8 mouse cellular contexts compared by ENCODE assay signal in genomic region chr5:116485069-116485468, GRCm38 (mm10).
DNase-seq lines count a peak whose midpoint lies in the region; ATAC-seq lines count a peak whose summit lies in the region.

No protein-coding gene starts in this region.

- H3K4me1 ChIP-seq in limb, embryonic 11.5 days (ENCODE audit: control insufficient read depth, insufficient read depth, low read length): 0 out of 2 replicates have a peak, but pooled peaks cover 3% of the 10 kb centered on the region
- peaks cover 50% of the 10 kb centered on the region for H3K4me1 ChIP-seq in neural tube, embryonic 13.5 days (replicated peaks)

- no peak overlapping the region for H3K9ac ChIP-seq in limb, embryonic 11.5 days (ENCODE audit: low read length)
- no peak overlapping the region for H3K9ac ChIP-seq in neural tube, embryonic 13.5 days

- H3K4me2 ChIP-seq in limb, embryonic 11.5 days (ENCODE audit: low read depth, severe bottlenecking): no peak overlapping the region
- no peak overlapping the region for H3K4me2 ChIP-seq in neural tube, embryonic 13.5 days

- H3K36me3 ChIP-seq in limb, embryonic 11.5 days (ENCODE audit: control insufficient read depth, insufficient read depth, low read length): no peaks in the 10 kb centered on the region
- H3K36me3 ChIP-seq in neural tube, embryonic 13.5 days: no peaks in the 10 kb centered on the region

- no peak overlapping the region for H3K4me3 ChIP-seq in limb, embryonic 11.5 days (ENCODE audit: low read depth, low read length)
- no peak overlapping the region for H3K4me3 ChIP-seq in neural tube, embryonic 13.5 days

- intact Hi-C loops in heart, postnatal 25 days (cut with DNase I): no loop called here
- intact Hi-C loops in gastrocnemius, postnatal 36 days (cut with DNase I): no loop called here

- no peaks in the 10 kb centered on the region for H3K9me3 ChIP-seq in limb, embryonic 11.5 days (ENCODE audit: control insufficient read depth, low read length)
- H3K9me3 ChIP-seq in neural tube, embryonic 13.5 days: no peaks in the 10 kb centered on the region

- ATAC-seq in limb, embryonic 11.5 days (ENCODE audit: insufficient number of reproducible peaks, low FRiP score, low TSS enrichment, low read depth): no peak
- ATAC-seq in neural tube, embryonic 13.5 days (ENCODE audit: low read depth): peak; percentile 50; the same call in 1 of the 2 replicates

- DNase-seq in MN1 (ENCODE audit: low spot score): peak; percentile 55
- DNase-seq in embryo, embryonic 11 days: peak; percentile 81
- DNase-seq in heart, postnatal 25 days (ENCODE audit: low spot score): peak; percentile 13
- DNase-seq in limb, embryonic 11.5 days (ENCODE audit: low spot score): peak; percentile 53
- no peak for DNase-seq in right cerebral cortex, postnatal 4 days
- no peak for DNase-seq in right cerebral cortex, adult 18-20 months
- DNase-seq in gastrocnemius, postnatal 36 days: no peak

- H3K27me3 ChIP-seq in limb, embryonic 11.5 days (ENCODE audit: control insufficient read depth, insufficient read depth, low read length): no peaks in the 10 kb centered on the region
- no peaks in the 10 kb centered on the region for H3K27me3 ChIP-seq in neural tube, embryonic 13.5 days

- H3K27ac ChIP-seq in limb, embryonic 11.5 days (replicated peaks; ENCODE audit: low read depth, low read length): no peak overlapping the region
- peak overlapping the region; percentile 35; the same call in 1 of the 2 replicates for H3K27ac ChIP-seq in neural tube, embryonic 13.5 days (replicated peaks)

- WGBS in limb, embryonic 11.5 days: 30% methylated on average over 5 of the region's 5 CpGs
- WGBS in neural tube, embryonic 13.5 days: 18% methylated on average over 5 of the region's 5 CpGs

Comparison
In these comparisons a context has a peak if more than half of its experiments do, and no peak if none do; other contexts are left out.
1. DNase-seq: peak in MN1 (single experiment), embryo, embryonic 11 days (single experiment), heart, postnatal 25 days (single experiment) and limb, embryonic 11.5 days (single experiment); none in right cerebral cortex, postnatal 4 days (single experiment), right cerebral cortex, adult 18-20 months (single experiment) and gastrocnemius, postnatal 36 days (0 of 2).